Mouse (Mus musculus) E14TG2a.4 (cell line): Measurements from ENCODE around the gene Add1.
A peak's percentile ranks its signal among the peaks of the same experiment; 100 is the strongest.
"Not testable (repeated sequence)": the region's sequence is repeated elsewhere in the genome, so short reads cannot be mapped to it uniquely, and the experiment has no call there.

Experiments
- H3K27me3 ChIP-seq: 2 replicates; pipeline ENCODE4 v1.6.1; 2014; ENCODE audit warnings: low read length, control low read depth; ENCODE audit not compliant: insufficient read depth
- H3K36me3 ChIP-seq: 2 replicates; pipeline ENCODE4 v1.6.1; 2014; ENCODE audit warnings: low read length, control low read depth; ENCODE audit not compliant: insufficient read depth
- H3K4me1 ChIP-seq: replicated peaks from 2 replicates; pipeline ENCODE4 v1.6.1; 2014; ENCODE audit warnings: low read depth, low read length, control low read depth
- H3K4me3 ChIP-seq: replicated peaks from 2 replicates; pipeline ENCODE4 v1.5.1; 2014; ENCODE audit warnings: mild to moderate bottlenecking, low read length
- H3K9me3 ChIP-seq: 2 replicates; pipeline ENCODE4 v1.6.1; 2014; ENCODE audit warnings: low read length, control low read depth
- CTCF ChIP-seq: conservative IDR thresholded peaks from 2 replicates; pipeline ENCODE4 v1.5.1; 2014; ENCODE audit warnings: low read length
- NANOG ChIP-seq: IDR thresholded peaks from 2 replicates; pipeline ENCODE4 v1.6.1; 2014; ENCODE audit warnings: borderline replicate concordance, low read length, mixed read lengths
- POU5F1 ChIP-seq: IDR thresholded peaks from 2 replicates; pipeline ENCODE4 v1.6.1; 2014; ENCODE audit warnings: low read length, borderline replicate concordance

The Add1 gene

DNA sequence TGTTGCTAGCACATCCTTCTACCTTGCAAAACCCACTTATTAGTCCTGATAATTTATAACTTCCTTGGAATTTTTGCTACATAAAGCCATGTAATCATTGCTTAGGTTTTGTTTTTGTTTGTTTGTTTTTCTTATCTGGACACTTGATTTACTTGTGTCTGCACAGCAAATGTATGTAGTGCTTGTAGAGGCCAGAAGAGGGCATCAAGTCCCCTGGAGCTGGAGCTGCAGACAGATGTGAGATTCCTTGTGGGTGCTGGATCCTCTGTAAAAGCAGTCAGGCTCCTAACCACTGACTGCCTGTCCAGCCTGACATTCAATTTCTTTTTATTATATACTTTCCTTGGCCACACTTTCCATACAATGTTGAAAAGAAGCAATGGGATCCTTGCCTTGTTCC is 26.1 kb upstream of the Add1 start:
- Histone ChIP-seq H3K36me3 (peaks cover 6% of the 10 kb centered on the region; the same call in 1 of the 2 replicates), H3K27me3 (peaks cover 45% of the 10 kb centered on the region), H3K4me3 (no peak overlapping the region), H3K9me3 (no peaks in the 10 kb centered on the region), H3K4me1 (peaks cover 18% of the 10 kb centered on the region)
- TF ChIP-seq NANOG (no peak), CTCF (peak; percentile 45), POU5F1 (no peak)

DNA sequence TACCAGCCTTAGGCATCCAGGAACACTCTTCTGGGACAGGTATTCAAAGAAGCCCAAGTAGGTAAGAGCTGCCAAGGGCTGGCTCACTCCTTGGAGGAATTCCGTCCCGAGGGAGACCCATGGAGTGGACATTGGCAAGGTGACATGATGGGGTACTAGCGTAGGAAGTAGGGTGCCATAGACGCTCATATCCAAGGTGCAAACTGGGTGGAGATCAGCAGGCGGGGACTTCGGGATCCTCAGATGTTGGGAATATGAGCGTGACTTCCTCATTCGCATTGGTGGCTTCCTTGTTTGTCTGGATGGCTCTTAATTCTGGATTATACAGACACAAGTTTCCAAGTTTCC is 24.4 kb upstream of the Add1 start:
- Histone ChIP-seq H3K4me3 (peak overlapping the region; percentile 87), H3K4me1 (peaks cover 18% of the 10 kb centered on the region), H3K9me3 (no peaks in the 10 kb centered on the region), H3K36me3 (peaks cover 6% of the 10 kb centered on the region; the same call in 1 of the 2 replicates), H3K27me3 (peaks cover 49% of the 10 kb centered on the region)
- no peak for TF ChIP-seq CTCF
- no peak for TF ChIP-seq POU5F1
- no peak for TF ChIP-seq NANOG

DNA sequence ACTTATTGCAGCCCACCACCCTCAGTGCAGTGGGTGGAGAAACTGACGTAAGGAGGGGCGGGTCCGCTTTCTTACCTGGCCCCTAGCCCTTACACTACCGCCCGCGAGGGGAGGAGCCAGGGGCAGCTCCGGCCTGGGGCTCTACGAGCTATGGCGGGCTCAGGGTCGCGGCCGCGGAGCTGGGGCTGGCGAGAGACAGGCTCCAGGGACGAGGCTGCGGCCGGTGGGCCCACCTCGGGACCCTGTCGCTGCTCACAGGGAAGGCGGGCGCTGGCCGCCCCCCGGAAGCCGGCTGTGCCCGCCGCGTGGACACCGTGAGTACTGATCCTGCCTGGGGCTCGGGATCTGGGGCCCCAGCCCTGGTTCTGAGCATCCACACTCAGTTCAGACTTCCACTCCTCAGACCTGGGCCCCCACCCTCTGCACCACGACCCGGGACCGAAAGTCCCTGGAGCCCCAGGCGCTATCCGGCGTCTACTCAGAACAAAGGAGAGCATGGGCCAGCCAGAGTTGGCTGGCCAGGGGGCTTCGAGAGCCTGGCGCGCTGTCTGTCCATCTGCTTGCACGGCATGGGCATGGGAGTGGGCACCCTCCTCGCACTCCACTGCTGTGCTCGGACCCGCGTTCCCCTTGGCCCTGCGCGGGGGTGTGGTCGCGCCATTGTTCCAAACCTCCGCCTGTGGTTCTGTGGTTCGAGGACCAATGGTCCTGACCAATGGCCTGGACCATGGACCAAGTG is 23.8 kb upstream of the Add1 start:
- no peaks in the 10 kb centered on the region for H3K9me3 ChIP-seq
- H3K27me3 ChIP-seq: peaks cover 49% of the 10 kb centered on the region
- TF ChIP-seq POU5F1 (no peak), CTCF (no peak), NANOG (no peak)
- H3K36me3 ChIP-seq: peaks cover 6% of the 10 kb centered on the region; the same call in 1 of the 2 replicates
- peaks cover 18% of the 10 kb centered on the region for H3K4me1 ChIP-seq
- H3K4me3 ChIP-seq: peak overlapping the region; percentile 87

DNA sequence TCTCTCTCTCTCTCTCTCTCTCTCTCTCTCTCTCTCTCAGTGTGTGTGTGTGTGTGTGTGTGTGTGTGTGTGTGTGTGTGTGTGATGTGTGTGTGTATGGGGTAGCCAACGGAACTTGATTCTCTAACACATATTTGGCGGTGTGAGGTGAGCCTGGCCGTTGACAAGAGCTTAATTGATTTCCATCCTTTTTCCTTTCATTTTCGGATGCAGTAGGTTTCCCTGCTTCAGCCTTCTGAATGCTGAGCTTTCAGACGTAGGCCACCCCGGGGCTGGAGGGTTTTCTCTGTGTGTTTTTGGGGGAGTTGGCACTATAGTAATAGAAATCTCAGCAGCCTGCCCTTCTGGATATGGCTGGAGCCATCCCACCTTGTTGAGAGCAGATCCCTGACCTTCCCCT is 23.2 kb upstream of the Add1 start:
- Histone ChIP-seq H3K9me3 (no peaks in the 10 kb centered on the region), H3K4me3 (peak overlapping the region; percentile 87)
- TF ChIP-seq NANOG (no peak), CTCF (no peak), POU5F1 (no peak)

DNA sequence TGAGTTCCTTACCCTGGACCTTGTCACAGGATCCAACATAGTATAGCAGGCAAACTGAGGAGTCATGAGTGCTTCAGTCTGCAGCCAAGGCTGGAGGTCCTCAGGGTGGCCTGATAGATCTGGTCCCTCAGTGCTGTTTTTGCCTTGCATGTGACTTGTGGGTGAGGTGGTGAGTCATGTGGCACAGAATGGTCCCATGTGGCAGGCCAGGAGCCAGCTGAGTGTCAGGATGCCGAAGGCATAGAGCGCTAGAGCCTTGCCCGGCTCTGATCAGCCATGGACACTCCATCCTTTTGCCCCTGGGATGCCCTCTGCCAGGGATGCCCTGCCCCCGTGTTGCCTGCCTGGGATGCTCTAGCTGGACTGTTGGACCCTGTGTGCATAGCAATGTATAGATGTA is 21.6 kb upstream of the Add1 start:
- Histone ChIP-seq H3K4me1 (peaks cover 13% of the 10 kb centered on the region), H3K4me3 (no peak overlapping the region), H3K27me3 (peaks cover 49% of the 10 kb centered on the region), H3K9me3 (no peaks in the 10 kb centered on the region), H3K36me3 (peaks cover 7% of the 10 kb centered on the region; the same call in 1 of the 2 replicates)
- TF ChIP-seq POU5F1 (no peak), CTCF (no peak), NANOG (no peak)

More for the DNA sequence above, 23.2 kb upstream of the Add1 start:
- Histone ChIP-seq H3K27me3 (peaks cover 49% of the 10 kb centered on the region), H3K4me1 (peaks cover 18% of the 10 kb centered on the region), H3K36me3 (peaks cover 6% of the 10 kb centered on the region; the same call in 1 of the 2 replicates)

DNA sequence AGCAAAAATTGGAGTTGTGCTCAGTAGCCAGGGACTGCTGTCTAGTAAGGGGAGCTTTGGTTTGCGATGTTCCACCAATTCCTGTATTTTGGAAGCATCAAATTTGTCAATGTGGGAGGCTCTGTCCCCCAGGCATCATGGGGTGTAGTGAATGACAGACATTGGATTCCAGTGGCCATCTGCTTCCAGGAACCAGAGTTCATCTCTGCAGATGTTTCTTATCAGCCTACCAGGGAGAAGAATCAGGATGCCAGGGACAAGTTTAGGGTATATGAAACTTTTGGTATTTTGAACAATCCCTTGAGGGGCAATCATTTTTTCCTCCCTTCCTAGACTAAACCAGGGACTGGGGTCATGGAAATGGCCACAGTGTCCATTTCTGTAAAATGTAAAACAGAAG is 9.6 kb upstream of the Add1 start:
- peaks cover 15% of the 10 kb centered on the region for H3K36me3 ChIP-seq
- 0 out of 2 replicates have a peak, but pooled peaks cover 2% of the 10 kb centered on the region for H3K4me1 ChIP-seq
- no peak overlapping the region for H3K4me3 ChIP-seq
- H3K27me3 ChIP-seq: no peaks in the 10 kb centered on the region
- TF ChIP-seq CTCF (no peak), NANOG (no peak), POU5F1 (no peak)
- no peaks in the 10 kb centered on the region for H3K9me3 ChIP-seq

DNA sequence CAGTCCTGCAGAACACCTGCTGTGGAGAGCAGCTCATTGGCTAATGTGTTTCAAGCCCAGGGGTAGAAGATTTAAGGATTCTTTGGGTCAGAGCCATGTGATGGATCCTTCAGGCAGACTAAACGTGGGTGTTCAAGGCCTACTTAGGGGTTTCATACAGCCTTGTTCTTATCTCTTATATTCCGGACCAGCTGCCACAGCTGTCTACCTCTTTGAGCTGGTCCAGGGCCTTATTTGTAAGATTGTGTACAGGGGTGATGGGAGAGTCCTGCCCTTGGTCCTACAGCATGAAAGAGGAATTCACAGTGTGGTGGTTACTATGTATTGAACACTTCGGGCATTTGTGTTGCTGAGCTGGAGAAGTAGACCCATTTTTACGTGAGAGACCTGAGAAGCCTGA is 9.2 kb upstream of the Add1 start:
- 0 out of 2 replicates have a peak, but pooled peaks cover 2% of the 10 kb centered on the region for H3K4me1 ChIP-seq
- TF ChIP-seq NANOG: no peak
- no peak for TF ChIP-seq CTCF
- no peak for TF ChIP-seq POU5F1
- H3K27me3 ChIP-seq: no peaks in the 10 kb centered on the region
- no peak overlapping the region for H3K4me3 ChIP-seq
- no peaks in the 10 kb centered on the region for H3K9me3 ChIP-seq
- peaks cover 11% of the 10 kb centered on the region for H3K36me3 ChIP-seq

DNA sequence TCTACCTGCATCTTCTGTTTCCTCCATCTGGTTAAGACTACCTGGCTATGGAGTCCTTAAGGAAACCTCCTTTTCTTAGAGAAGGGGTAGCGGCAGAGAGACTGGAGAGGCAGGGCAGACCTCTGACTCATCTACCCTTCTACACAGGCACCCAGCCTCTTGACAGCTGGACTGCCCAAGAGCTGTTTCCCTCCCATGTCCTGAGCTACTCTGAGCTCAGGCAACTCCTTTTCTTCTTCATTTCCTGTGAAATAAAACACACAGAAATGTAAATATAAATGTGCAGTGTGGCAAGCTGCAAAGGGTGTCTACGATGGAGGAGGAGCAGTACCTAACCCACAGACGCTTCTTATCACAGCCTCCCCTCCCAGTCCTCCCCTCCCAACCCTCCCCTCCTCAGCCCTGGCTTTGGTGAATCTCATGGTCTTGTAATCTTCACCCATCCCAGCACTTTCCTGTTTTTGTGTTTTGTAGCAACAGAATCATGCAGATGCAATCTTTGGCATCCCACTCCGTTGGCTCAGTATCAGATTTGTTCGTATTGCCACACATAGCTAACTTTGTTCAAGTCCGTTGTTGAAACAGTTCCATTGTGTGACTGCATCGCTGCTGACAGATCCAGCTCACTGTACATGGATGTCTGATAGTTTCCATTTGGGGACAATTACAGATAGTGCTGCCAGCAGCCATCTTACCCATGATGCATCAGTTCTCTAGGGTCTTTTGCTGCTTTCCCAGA is 7.8 kb upstream of the Add1 start:
- H3K4me1 ChIP-seq: 0 out of 2 replicates have a peak, but pooled peaks cover 2% of the 10 kb centered on the region
- H3K36me3 ChIP-seq: peaks cover 4% of the 10 kb centered on the region
- no peak for TF ChIP-seq CTCF
- no peak for TF ChIP-seq POU5F1
- TF ChIP-seq NANOG: no peak
- H3K4me3 ChIP-seq: no peak overlapping the region
- H3K9me3 ChIP-seq: no peaks in the 10 kb centered on the region
- no peaks in the 10 kb centered on the region for H3K27me3 ChIP-seq

DNA sequence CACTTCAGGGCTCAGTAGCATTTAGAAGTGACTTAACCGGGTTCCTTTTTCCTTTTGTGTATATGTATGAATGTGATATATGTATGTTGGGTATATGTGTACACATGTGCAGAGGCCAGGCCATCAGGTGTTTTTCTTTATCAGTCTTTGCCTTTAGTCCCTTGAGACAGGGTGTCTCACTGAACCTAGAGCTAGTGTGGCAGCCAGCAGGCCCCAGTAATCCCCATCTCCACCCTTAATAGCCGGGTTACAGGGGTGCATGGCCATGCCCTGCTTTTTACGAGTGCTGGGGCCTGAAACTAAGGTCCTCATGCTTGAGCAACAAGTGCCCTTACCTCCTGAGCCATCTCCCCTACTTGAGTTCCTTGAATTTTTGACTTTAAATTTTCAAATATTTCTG is 1.9 kb upstream of the Add1 start:
- peaks cover 30% of the 10 kb centered on the region for H3K4me1 ChIP-seq
- H3K9me3 ChIP-seq: no peaks in the 10 kb centered on the region
- no peak for TF ChIP-seq POU5F1
- TF ChIP-seq NANOG: no peak
- TF ChIP-seq CTCF: no peak
- no peak overlapping the region for H3K4me3 ChIP-seq
- H3K27me3 ChIP-seq: no peaks in the 10 kb centered on the region
- no peaks in the 10 kb centered on the region for H3K36me3 ChIP-seq

DNA sequence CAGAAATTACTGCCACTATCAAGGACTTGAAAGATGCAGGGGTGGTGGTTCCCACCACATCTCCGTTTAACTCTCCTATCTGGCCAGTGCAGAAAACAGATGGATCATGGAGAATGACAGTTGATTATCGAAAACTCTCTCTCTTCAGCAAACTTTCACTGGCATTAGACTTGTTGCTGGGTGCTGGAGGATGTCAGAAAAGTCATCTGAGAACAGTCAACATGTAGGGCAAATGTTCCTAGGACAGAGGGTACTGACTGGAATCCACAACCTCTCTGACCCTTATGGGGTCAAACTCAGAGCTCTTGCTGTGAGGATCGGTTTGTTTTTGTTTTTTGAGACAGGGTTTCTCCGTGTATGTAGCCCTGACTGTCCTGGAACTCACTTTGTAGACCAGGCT is 896 bp upstream of the Add1 start:
- H3K9me3 ChIP-seq, H3K27me3 ChIP-seq, H3K36me3 ChIP-seq: not testable (repeated sequence)
- Histone ChIP-seq H3K4me3 (peak overlapping the region; percentile 91), H3K4me1 (peaks cover 40% of the 10 kb centered on the region)
